Mouse (Mus musculus) C2C12 (cell line): Measurements from ENCODE around the gene Arl6.

ENCODE experiments used
- CTCF ChIP-seq: IDR thresholded peaks from one replicate; pipeline ENCODE4 v1.5.1; 2011; ENCODE audit not compliant: control insufficient read depth, insufficient read depth, insufficient read length
- FOSL1 ChIP-seq: IDR thresholded peaks from one replicate; pipeline ENCODE4 v1.8.0; 2011; ENCODE audit warnings: mild to moderate bottlenecking, low read length; ENCODE audit not compliant: poor library complexity, insufficient read depth, severe bottlenecking

GRCm38 (mm10) chr16:59588351-59589025 lies 50.7 kb downstream of the Arl6 start:
- TF ChIP-seq CTCF (no peak), FOSL1 (no peak)
